Mouse (Mus musculus): Measurements from ENCODE around the gene Tmem38a. TPM values are rescaled to one million over a fixed set of nuclear protein-coding genes. Genes with fewer than 3 reads are reported as not detected.

Gene Tmem38a
- 60.1 and 70.6 TPM in 2 replicates for polyA plus RNA-seq (2014; fragmentation: Nextera tagmentation; extraction: Ambion mirVana)

- Histone ChIP-seq H3K27me3 (replicated peaks; ENCODE audit: control insufficient read depth, insufficient read depth, low read length) (no peaks in the 10 kb centered on the region), H3K27ac (replicated peaks; ENCODE audit: low read depth, low read length) (peak within 1 kb of the TSS; percentile 95), H3K4me3 (ENCODE audit: low read depth, low read length) (peak within 1 kb of the TSS; percentile 70), H3K4me1 (ENCODE audit: control insufficient read depth, insufficient read depth, low read length) (peaks cover 8% of the 10 kb centered on the region), H3K9ac (ENCODE audit: low read depth, low read length) (peak within 1 kb of the TSS; percentile 80), H3K4me2 (ENCODE audit: low read depth, low read length) (peak within 1 kb of the TSS; percentile 73), H3K9me3 (ENCODE audit: control insufficient read depth, low read length) (no peaks in the 10 kb centered on the region), H3K36me3 (ENCODE audit: control insufficient read depth, insufficient read depth, low read length) (peaks cover 29% of the 10 kb centered on the region)
- DNase-seq (ENCODE audit: low spot score), result peak; percentile 84
- WGBS, result under 1% methylated on average over 36 of the region's 45 CpGs
- ATAC-seq (ENCODE audit: low read depth), result peak; percentile 30
Measured at GRCm38 (mm10) chr8:72571611-72572473, at the start of gene Tmem38a. TSS of gene Tmem38a (plus strand) at chr8:72572055.

- DNase-seq (ENCODE audit: low spot score) (no peak), ATAC-seq (ENCODE audit: low read depth) (no peak)
- WGBS, result 89% methylated on average over 1 of the region's 1 CpGs
- H3K9ac ChIP-seq (ENCODE audit: low read depth, low read length), result no peak overlapping the region
- H3K36me3 ChIP-seq (ENCODE audit: control insufficient read depth, insufficient read depth, low read length), result no peaks in the 10 kb centered on the region
- H3K27ac ChIP-seq (replicated peaks; ENCODE audit: low read depth, low read length), result no peak overlapping the region
- no peaks in the 10 kb centered on the region for H3K27me3 ChIP-seq (replicated peaks; ENCODE audit: control insufficient read depth, insufficient read depth, low read length)
- H3K4me3 ChIP-seq (ENCODE audit: low read depth, low read length), result no peak overlapping the region
- no peak overlapping the region for H3K4me2 ChIP-seq (ENCODE audit: low read depth, low read length)
- H3K9me3 ChIP-seq (ENCODE audit: control insufficient read depth, low read length), result no peaks in the 10 kb centered on the region
- no peaks in the 10 kb centered on the region for H3K4me1 ChIP-seq (ENCODE audit: control insufficient read depth, insufficient read depth, low read length)
Measured at GRCm38 (mm10) chr8:72532103-72532502, 39.8 kb upstream of the Tmem38a start.

- no peak overlapping the region for H3K27ac ChIP-seq (replicated peaks; ENCODE audit: low read depth, low read length)
- ATAC-seq (ENCODE audit: low read depth), result no peak
- no peaks in the 10 kb centered on the region for H3K9me3 ChIP-seq (ENCODE audit: control insufficient read depth, low read length)
- H3K36me3 ChIP-seq (ENCODE audit: control insufficient read depth, insufficient read depth, low read length), result no peaks in the 10 kb centered on the region
- WGBS, result 97% methylated on average over 3 of the region's 3 CpGs
- no peak for DNase-seq (ENCODE audit: low spot score)
- H3K4me2 ChIP-seq (ENCODE audit: low read depth, low read length), result no peak overlapping the region
- no peaks in the 10 kb centered on the region for H3K27me3 ChIP-seq (replicated peaks; ENCODE audit: control insufficient read depth, insufficient read depth, low read length)
- H3K4me1 ChIP-seq (ENCODE audit: control insufficient read depth, insufficient read depth, low read length), result no peaks in the 10 kb centered on the region
- no peak overlapping the region for H3K9ac ChIP-seq (ENCODE audit: low read depth, low read length)
- H3K4me3 ChIP-seq (ENCODE audit: low read depth, low read length), result no peak overlapping the region
Measured at GRCm38 (mm10) chr8:72534888-72535287, 37.0 kb upstream of the Tmem38a start.

- ATAC-seq (ENCODE audit: low read depth) (no peak), DNase-seq (ENCODE audit: low spot score) (no peak)
- Histone ChIP-seq H3K9me3 (ENCODE audit: control insufficient read depth, low read length) (no peaks in the 10 kb centered on the region), H3K27ac (replicated peaks; ENCODE audit: low read depth, low read length) (no peak overlapping the region), H3K4me3 (ENCODE audit: low read depth, low read length) (no peak overlapping the region), H3K4me2 (ENCODE audit: low read depth, low read length) (no peak overlapping the region), H3K27me3 (replicated peaks; ENCODE audit: control insufficient read depth, insufficient read depth, low read length) (no peaks in the 10 kb centered on the region), H3K36me3 (ENCODE audit: control insufficient read depth, insufficient read depth, low read length) (peaks cover 12% of the 10 kb centered on the region; the same call in 1 of the 2 replicates), H3K4me1 (ENCODE audit: control insufficient read depth, insufficient read depth, low read length) (no peaks in the 10 kb centered on the region), H3K9ac (ENCODE audit: low read depth, low read length) (no peak overlapping the region)
Measured at GRCm38 (mm10) chr8:72539234-72539633, 32.6 kb upstream of the Tmem38a start.

- peaks cover 27% of the 10 kb centered on the region; the same call in 1 of the 2 replicates for H3K36me3 ChIP-seq (ENCODE audit: control insufficient read depth, insufficient read depth, low read length)
- no peaks in the 10 kb centered on the region for H3K27me3 ChIP-seq (replicated peaks; ENCODE audit: control insufficient read depth, insufficient read depth, low read length)
- peak overlapping the region; percentile 98 for H3K4me3 ChIP-seq (ENCODE audit: low read depth, low read length)
- ATAC-seq (ENCODE audit: low read depth) (no peak), DNase-seq (ENCODE audit: low spot score) (no peak)
- peaks cover 20% of the 10 kb centered on the region for H3K4me1 ChIP-seq (ENCODE audit: control insufficient read depth, insufficient read depth, low read length)
- H3K27ac ChIP-seq (replicated peaks; ENCODE audit: low read depth, low read length), result peak overlapping the region; percentile 80
- no peaks in the 10 kb centered on the region for H3K9me3 ChIP-seq (ENCODE audit: control insufficient read depth, low read length)
- 3% methylated on average over 17 of the region's 27 CpGs for WGBS
- peak overlapping the region; percentile 97 for H3K9ac ChIP-seq (ENCODE audit: low read depth, low read length)
- peak overlapping the region; percentile 80 for H3K4me2 ChIP-seq (ENCODE audit: low read depth, low read length)
Measured at GRCm38 (mm10) chr8:72547122-72547801, 24.6 kb upstream of the Tmem38a start.

GRCm38 (mm10) chr8:72547802-72548643, 23.8 kb upstream of the Tmem38a start, which contains the start of gene Med26:
TSS of gene Med26 (minus strand) at chr8:72548270.
- H3K9me3 ChIP-seq (ENCODE audit: control insufficient read depth, low read length), result no peaks in the 10 kb centered on the region
- ATAC-seq (ENCODE audit: low read depth) (peak; percentile 97), DNase-seq (ENCODE audit: low spot score) (peak; percentile 100)
- peak within 1 kb of the TSS; percentile 94 for H3K27ac ChIP-seq (replicated peaks; ENCODE audit: low read depth, low read length)
- H3K36me3 ChIP-seq (ENCODE audit: control insufficient read depth, insufficient read depth, low read length), result peaks cover 27% of the 10 kb centered on the region; the same call in 1 of the 2 replicates
- under 1% methylated on average over 34 of the region's 92 CpGs for WGBS
- H3K27me3 ChIP-seq (replicated peaks; ENCODE audit: control insufficient read depth, insufficient read depth, low read length), result no peaks in the 10 kb centered on the region
- peaks cover 20% of the 10 kb centered on the region for H3K4me1 ChIP-seq (ENCODE audit: control insufficient read depth, insufficient read depth, low read length)
- peak within 1 kb of the TSS; percentile 97 for H3K9ac ChIP-seq (ENCODE audit: low read depth, low read length)
- H3K4me2 ChIP-seq (ENCODE audit: low read depth, low read length), result peak within 1 kb of the TSS; percentile 86
- H3K4me3 ChIP-seq (ENCODE audit: low read depth, low read length), result peak within 1 kb of the TSS; percentile 98

GRCm38 (mm10) chr8:72548644-72549313, 23.1 kb upstream of the Tmem38a start:
- DNase-seq (ENCODE audit: low spot score) (peak; percentile 10), ATAC-seq (ENCODE audit: low read depth) (no peak)
- no peaks in the 10 kb centered on the region for H3K9me3 ChIP-seq (ENCODE audit: control insufficient read depth, low read length)
- peak overlapping the region; percentile 80 for H3K9ac ChIP-seq (ENCODE audit: low read depth, low read length)
- peak overlapping the region; percentile 86 for H3K4me2 ChIP-seq (ENCODE audit: low read depth, low read length)
- peaks cover 20% of the 10 kb centered on the region; the same call in 1 of the 2 replicates for H3K36me3 ChIP-seq (ENCODE audit: control insufficient read depth, insufficient read depth, low read length)
- WGBS, result under 1% methylated on average over 32 of the region's 45 CpGs
- H3K4me3 ChIP-seq (ENCODE audit: low read depth, low read length), result peak overlapping the region; percentile 98
- no peaks in the 10 kb centered on the region for H3K27me3 ChIP-seq (replicated peaks; ENCODE audit: control insufficient read depth, insufficient read depth, low read length)
- peak overlapping the region; percentile 94 for H3K27ac ChIP-seq (replicated peaks; ENCODE audit: low read depth, low read length)
- peaks cover 20% of the 10 kb centered on the region for H3K4me1 ChIP-seq (ENCODE audit: control insufficient read depth, insufficient read depth, low read length)

Measured in embryonic facial prominence, embryonic 14.5 days (tissue).